Mouse (Mus musculus): ENCODE results near the gene Ccr10.

Gene Ccr10

DNA sequence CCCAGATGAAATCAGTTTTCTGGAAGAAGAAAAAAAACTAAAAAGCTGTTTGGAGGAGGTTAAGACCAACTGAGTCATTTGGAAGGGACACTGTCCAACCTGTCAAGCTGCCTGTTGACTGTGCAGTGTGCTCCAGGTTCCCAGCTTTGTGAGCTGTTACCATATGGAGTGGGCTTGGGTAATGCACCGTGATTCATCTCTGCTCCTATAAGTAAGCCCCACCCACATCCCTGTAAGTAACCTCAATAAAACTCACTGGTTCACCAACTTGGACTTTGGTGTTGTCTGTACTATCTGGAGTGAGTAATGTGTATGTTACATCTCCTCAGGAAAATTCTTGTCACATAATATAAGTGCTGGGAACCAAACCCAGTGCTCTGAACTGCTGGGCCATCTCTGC is 22.4 kb downstream of the Ccr10 start:
- no peak for DNase-seq

DNA sequence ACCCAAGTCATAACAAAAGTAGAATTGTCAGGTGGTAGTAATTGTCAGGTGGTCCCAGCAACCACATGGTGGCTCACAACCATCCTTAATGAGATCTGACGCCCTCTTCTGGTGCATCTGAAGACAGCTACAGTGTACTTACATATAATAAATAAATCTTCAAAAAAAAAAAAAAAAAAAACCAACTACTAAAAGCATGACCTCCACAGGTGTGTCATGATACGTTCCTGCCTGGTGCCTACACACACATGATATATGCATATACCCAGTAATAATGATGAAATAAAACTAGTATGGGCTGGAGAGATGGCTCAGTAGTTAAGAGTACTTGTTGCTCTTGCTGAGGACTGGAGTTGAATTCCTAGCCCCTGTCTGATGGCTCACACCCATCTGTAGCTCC is 24.2 kb downstream of the Ccr10 start:
- DNase-seq: no peak

DNA sequence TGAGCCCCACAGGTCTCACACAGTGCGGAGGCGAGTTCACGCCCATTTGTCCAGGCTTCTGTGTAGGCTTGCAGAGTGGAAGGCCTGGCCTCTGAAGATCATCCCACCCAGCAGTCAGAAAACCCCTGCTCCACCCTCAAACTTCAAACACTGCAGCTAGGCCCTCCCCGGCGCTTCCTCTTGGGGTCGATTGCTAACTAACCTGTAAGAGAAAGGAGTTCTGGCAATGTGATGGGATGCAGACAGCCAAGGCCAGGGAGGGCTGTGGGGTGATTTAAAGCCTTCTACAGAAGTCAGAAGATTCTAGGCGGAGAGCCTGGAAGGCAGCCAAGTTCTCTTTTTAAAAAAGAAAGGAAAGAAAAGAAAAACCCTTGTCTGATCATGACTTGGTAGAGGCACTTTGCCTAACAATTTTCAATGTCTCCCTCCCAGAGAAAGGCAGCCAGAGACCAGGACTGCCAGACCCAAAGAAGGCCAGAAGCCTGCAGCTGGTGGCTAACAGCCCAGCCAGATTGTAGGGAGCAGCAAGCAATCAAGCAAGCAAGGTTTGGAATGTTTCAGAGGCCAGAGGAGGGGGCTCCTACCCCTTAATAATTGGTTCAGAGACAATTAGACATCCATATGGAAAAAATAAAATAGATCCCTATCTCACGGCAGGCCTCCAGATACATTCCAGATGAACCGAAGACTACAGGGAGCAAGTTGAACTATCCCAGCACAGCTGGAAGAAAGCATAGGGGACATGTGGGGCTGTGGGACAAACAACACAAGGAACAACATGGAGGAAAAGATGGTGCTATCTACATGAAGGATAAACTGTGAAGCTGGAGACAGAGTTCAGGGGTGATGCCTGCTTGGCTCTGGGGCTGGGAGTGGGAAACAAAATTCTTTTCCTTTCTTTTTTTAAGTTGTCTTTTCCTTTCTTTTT is 25.8 kb downstream of the Ccr10 start:
- no peak for DNase-seq

DNA sequence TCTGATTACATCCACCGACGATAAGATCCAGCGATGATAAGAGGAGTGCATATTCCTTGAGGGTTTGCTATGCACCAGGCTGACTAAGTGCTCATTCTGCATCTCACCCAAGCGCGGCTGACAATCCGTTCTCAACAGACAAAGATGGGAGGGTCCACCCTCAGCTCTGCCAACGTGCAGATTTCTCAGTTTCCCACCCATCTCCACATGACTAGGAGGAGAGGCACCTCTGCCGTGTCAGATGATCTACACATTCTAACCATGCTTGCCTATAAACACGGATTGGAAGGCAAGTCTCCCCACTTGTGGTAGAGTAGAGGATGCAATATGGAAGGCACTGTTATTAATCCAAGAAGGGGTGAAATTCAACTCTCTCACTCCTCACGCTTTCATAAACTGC is 26.5 kb downstream of the Ccr10 start:
- no peak for DNase-seq

DNA sequence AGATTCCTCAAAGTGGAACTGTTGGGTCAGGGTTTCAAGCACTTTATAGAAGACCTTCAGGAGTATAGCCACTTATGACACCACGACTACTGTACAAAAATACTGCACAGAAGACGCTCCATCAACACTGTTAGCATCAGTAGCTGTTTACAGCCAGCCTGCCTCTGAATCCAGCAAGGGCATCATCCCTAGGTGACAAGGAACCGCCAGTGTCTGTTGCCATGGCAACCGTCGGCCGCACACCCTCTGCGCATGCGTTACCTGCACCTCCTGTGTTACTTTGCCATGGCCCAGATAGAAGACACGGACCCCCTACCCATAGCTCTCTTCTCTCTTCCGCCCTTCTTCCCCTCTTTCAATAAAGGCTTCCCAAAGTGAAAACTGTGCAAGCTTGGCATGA is 28.9 kb downstream of the Ccr10 start:
- peak; percentile 50 to 76 for DNase-seq

DNA sequence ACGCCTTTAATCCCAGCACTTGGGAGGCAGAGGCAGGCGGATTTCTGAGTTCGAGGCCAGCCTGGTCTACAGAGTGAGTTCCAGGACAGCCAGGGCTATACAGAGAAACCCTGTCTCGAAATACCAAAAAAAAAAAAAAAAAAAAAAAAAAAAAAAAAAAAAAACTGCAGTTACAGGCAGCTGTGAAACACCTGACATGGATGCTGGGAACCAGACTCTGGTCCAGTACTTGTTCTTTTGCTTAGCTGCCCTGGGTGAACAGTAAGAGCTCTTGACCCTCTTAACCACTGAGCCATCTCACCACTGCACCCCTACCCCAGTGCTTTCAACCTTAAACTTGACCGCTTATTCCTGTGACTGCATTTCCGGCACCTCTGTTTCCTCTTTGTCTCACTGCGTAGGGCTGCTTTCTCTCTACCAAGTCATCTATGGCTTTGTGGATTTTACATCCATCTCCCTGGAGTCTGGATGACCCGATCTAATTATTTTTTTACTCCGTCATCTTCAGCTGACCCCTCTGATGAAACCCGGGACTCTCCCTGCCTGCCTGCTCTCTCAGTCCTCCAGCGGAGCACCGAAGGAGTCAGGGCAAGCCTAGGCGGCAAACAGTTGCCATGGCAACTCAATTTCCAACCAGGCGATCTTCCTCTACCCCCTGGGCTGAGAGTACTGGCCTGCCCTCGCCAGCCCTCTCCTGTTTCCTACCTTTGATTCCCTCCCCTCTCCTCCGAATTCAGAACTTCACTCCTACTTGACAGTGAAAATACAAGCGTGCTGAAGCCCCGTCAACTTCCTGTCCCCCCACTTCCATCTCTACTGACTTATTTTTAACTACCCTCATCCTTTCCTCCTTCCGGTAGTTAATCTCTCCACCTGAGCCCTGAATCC is 31.7 kb downstream of the Ccr10 start:
- peak; percentile 59 to 71 for DNase-seq

DNA sequence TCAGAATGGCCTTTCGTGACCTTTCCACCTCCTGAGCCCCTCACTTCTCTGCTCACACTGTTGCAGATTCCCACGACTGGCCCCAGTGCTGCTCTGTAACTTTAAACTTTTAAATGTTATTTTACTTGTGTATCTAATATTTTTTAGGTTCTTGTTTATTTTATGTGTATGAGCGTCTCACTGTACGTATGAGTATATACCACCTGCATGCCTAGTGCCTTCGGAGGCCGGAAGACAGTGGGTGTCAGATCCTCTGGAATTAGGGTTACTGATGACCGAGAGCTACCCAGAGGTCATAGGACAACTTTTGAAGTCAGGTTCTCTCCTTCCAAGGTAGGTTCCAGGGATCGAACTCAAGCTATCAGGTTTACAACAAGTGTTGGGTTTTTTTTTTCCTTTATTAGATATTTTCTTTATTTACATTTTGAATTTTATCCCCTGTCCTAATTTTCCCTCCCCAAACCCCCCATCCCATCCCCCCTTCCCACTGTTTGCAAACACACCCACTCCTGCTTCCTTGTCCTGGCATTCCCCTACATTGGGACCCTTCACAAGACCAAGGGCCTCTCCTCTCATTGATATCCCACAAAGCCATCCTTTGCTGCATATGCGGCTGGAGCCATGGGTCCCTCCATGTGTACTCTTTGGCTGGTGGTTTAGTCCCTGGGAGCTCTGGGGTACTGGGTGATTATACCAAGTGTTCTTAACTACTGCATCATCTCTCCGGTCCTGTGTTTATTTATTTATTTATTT is 32.9 kb downstream of the Ccr10 start:
- DNase-seq: no peak

DNA sequence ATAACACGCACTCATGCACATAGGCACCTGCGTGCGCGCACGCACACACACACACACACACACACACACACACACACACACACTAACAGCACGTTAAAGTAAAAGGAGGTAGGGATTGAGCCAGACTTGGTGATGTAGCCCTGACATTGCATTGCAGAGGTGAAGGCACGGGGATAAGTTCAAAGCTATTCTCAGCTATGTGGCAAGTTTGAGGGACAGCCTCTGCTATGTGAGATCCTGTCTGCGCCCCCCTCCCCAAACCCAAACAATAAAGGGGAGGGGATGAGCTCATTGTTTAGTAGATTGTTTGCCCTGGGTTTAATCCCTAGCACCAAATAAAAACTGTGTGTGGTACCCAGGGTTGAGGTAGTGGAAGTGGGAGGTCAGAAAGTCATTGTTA is 34.2 kb downstream of the Ccr10 start:
- no peak for DNase-seq

DNA sequence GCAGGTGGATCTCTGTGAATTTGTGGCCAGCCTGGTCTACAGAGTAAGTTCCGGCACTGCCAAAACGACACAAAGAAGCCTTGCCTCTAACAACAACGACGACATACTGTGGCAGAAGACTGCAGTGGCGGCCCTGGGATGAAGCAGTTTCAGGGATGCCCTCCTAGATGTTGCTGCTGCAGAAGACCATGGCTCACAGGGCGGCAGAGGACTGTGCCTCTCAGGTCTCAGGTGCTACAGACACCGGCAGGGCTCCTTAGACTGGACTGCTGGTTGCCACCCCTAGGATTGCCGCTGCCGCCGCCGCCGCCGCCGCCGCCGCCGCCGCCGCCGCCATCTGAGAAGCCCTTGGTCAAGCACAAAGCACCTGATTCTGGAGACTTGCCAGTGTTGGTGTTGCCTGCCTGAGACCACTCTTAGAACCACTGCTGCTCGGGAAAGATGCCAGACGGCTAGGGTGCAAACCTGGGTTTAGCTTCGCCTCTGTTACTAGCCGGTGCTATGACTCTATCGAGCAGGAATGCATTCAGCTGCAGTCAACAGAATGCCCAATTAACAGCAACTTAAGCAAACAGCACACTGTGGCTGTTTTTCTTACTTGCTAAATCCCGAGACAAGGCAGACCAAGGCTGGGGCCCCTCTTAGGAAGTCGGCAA is 35.0 kb downstream of the Ccr10 start:
- peak; percentile 48 to 49 for DNase-seq

DNA sequence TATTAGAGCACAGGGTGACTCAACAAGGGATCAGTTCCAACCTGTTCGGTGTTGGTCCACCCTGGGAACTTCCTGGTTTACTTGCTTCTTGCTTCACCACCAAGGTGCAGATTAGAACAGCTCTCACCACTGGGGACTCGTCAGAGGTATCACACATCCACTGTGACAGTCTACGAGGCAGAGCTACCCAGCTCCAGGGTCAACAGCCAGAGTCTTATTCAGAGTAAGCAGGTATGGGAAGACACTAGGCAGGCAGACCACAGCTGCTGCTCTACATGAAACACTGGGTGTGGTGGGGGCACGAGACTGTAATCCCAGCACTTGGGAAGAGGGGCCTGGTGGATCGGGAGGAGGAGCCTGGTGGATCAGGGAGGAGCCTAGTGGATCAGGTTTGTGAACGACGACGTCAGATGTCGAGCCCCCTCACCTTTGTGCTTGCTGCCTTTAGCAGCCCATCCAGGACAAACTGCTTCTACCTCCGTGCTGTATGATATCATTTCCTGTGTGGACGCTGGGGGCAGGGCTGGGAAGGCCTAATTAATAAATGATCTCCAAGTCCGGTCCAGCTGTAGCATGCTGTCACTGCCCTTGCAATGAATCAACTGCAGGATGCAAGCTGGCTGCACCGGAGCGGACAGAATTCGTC is 36.6 kb downstream of the Ccr10 start:
- DNase-seq: no peak

DNA sequence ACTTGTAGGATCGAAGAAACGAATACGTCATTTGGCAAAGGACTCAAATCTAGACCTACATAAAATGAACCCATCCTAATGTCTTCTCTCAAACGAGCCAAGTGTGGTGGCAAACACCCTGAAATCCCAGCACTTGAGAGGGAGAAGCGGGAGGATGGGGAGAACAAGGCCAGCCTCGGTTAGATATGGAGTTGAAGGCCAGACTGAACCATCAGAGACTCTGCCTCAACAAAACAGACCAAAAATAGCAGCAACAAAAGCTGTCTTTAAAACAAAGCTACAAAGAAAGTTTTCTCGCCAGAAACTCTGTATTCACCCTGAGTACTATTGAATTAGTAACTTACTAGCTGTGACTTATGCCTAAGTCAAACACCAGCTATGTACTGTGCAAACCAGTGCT is 38.2 kb downstream of the Ccr10 start:
- DNase-seq: no peak

DNA sequence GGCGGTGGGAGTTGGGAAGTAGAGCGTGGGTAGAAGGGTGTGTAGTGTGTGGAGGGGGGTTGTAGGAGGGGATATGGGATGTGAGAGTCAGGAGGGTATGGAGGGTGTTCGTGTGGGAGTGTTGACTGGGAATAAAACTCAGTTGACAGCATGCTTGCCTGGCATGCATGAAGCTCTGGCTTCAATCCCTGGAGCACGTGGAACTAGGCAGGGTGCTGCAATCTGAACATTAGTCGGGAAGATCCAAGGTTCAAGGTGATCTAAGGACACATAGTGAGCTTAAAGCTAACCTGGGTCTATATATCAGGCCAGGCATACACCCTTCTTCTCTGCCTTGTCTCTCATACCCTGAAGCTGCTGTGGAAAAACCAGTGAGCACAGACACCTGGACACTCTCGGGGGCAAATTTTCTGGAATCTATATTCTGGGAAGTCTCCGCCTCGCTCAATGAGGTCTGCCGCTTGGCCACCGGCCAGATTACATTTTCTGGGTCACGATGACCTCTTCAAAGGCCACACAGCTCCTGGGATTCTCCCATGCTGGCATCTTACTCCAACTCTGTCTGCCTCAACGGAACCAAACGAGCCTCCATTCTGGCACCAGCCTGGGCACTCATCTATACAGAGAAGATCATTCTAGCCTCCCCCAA is 40.9 kb downstream of the Ccr10 start:
- DNase-seq: peak; percentile 27 to 57

DNA sequence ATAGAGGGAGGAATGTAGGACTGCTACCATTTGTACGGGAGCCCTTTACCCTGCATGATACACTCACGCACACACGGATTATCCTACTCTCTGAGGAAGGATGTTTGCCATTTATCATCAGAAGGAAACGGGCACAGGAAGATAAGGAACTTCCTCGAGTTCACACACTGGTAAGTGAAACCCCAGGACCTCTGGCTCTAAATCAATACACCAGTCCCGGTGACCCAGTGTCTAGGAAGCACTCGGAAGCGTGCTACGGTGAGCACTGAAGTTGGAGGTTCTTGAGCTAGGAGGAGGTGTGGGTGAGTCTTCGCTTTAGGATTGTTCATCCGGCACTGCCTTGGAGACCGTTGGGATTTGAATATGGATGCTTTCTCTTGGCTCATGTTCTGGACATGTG is 42.2 kb downstream of the Ccr10 start:
- no peak for DNase-seq

DNA sequence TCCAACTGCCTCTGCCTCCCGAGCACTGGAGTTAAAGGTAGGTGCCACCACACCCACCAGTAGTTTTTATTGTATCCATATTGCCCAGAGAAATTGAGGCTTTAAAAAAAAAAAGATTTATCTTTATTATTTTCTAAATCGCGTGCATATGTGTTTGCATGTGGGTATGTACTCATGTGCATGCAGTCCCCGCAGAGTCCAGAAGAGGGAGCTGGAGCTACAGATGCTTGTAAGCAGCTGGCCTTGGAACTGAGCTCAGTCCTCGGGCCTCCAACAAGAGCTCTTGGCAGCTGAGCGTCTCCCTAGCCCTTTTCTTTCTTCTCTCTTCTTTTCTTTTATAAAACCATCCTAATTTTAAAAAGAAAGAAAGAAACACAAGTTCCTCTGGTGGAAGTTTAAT is 43.5 kb downstream of the Ccr10 start:
- peak; percentile 38 to 65 for DNase-seq

DNA sequence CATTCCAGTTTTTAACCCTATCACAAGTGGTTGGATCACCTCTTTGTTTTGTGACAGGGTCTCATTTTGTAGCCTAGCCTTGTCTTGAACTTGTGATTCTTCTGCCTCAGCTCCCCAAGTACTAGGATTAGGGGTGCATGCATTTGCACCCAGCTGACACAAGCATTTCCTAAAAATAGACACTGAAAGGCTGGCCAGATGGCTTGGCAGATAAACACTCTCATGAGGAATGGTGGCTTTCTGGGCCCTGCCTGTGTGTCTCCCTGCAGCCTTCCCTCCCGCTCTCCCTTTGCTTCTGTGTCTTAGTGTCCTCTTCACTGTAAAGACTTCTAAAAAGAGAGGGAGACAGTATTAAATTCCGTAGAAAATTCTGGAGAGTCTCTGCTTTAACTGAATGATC is 44.1 kb downstream of the Ccr10 start:
- peak; percentile 63 to 76 for DNase-seq

DNA sequence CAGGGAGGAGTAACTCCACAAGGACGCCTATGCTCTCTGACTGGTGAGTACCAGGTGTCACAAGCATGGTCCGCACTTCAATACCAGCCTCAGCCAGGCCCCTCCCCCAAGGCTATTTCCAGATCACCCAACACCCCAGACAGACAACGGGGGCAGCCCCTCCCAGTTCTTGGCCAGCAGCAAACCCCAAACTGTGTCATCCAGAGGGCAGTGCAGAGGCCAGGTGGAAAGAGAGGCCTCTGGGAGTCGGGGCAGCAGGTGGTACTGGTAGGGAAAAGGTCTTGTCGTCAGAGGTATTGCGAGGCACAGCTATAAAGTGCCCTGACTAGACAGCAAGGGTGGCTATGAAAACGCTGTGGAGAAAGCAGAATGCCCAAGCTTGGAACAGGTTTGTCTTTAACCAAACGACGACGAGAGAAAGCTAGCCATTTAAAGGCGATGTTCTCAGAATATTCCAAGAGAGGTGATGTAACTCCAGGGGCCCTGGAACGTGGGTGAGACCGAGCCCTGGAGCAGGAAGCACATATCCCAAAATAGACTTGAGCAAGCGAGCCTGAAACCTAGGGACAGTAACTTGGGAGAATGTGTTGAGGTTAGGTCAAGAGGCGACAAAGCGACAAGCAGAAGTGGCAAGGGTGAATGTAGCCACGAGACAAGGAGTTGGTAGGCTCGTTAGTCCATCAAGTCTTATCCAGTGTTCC is 45.0 kb downstream of the Ccr10 start:
- peak; percentile 55 to 63 for DNase-seq

DNA sequence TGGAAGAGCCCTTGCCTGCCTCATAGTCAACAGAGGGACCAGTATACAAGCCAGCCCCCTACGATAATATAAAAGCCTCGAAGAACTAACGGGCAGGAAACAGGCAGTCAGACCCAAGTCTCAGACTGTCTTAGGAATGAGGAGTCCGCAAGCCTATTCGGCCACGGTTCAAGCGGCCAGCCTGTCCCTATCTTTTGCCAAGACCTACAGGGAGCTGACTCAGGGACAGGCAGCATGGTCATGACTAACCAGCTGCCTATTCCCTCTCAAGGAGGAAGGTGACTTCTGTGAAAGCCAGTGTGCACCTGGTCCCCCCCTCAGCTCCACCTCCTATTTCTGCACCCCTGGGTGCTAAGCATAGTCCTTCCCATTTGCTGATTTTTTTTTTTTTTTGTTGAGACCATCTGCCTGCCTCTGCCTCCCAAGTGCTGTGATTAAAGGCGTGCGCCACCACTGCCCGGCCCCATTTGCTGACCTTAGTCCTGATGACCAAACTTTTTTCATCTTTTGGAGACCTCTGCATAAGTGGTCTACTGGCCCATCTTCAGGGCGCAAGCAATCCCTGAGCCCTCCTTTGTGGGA is 46.2 kb downstream of the Ccr10 start:
- DNase-seq: peak; percentile 81 to 86

DNA sequence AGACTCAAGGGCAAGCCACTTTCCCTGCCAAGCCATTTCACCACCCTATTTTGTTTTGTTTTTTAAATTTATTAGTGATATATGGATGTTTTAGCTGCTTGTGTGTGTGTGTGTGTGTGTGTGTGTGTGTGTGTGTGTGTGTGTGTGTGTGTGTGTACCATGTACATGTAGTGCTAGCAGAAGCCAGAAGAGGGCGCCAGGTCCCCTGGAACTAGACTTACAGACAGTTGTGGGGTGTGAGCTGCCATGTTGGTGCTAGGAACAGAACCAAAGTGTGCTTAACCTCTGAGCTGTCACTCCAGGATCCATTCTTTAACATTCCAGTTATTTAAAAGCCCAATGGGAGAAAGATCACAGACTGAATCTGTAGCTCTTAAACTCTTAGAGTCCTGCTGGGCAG is 48.2 kb downstream of the Ccr10 start:
- peak in 1 of 2 experiments; percentile 62 for DNase-seq

DNA sequence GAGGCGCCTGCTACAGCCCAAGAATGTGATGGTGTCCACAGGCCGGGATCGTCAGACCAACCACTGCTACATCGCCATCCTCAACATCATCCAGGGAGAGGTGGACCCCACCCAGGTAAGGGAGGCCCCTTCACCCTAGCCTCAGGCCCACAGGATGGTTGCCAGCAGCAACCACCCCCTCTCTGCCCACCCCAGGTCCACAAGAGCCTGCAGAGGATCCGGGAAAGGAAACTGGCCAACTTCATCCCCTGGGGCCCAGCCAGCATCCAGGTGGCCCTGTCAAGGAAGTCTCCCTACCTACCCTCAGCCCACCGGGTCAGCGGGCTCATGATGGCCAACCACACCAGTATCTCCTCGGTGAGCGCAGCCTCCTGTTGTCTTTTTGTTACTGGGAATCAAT is 50.2 kb downstream of the Ccr10 start:
- DNase-seq: peak in 1 of 2 experiments; percentile 47

DNA sequence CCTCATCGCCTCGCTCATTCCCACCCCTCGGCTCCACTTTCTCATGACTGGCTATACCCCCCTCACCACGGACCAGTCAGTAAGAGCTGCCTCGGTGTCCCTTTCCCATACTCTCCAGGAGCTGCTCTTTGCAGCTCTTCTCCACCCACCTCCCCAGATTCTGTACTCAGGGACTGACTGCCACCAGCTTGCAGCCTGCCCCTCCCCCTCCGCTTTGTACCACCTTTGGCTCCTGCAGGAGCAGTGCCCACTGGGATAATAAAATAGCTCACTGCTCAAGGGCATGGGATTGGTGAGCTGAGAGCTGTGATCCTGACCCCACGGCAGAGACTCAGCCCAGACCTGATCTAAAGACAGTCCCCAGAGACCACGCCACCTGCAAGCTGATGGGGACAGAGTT is 50.7 kb downstream of the Ccr10 start:
- peak in 1 of 2 experiments; percentile 56 for DNase-seq
